Mouse (Mus musculus) right cerebral cortex, postnatal 10 days (tissue): ENCODE data around the gene Camk2d.

ENCODE experiments used
- DNase-seq, 2 experiments: peaks; one replicate each; pipeline ENCODE4 v3.0.0; 2021; ENCODE audit warnings: low spot score in 2 of 2

Gene Camk2d

GRCm38 (mm10) chr3:126810372-126811090, 214.4 kb downstream of the Camk2d start:
- no peak for DNase-seq

- no peak for DNase-seq
Observed at GRCm38 (mm10) chr3:126811646-126812045, 215.5 kb downstream of the Camk2d start.

GRCm38 (mm10) chr3:126822374-126822773, 226.3 kb downstream of the Camk2d start:
- no peak for DNase-seq

- no peak for DNase-seq
Observed at GRCm38 (mm10) chr3:126824930-126825329, 228.8 kb downstream of the Camk2d start.

GRCm38 (mm10) chr3:126826172-126826571, 230.1 kb downstream of the Camk2d start:
- DNase-seq: no peak

GRCm38 (mm10) chr3:126827900-126828299, 231.8 kb downstream of the Camk2d start:
- DNase-seq: no peak

GRCm38 (mm10) chr3:126829817-126830216, 233.7 kb downstream of the Camk2d start:
- no peak for DNase-seq

GRCm38 (mm10) chr3:126831418-126832138, 235.5 kb downstream of the Camk2d start:
- DNase-seq: no peak

GRCm38 (mm10) chr3:126834641-126835167, 238.6 kb downstream of the Camk2d start:
- no peak for DNase-seq

- no peak for DNase-seq
Observed at GRCm38 (mm10) chr3:126842780-126843179, 246.7 kb downstream of the Camk2d start.

- DNase-seq: no peak
Observed at GRCm38 (mm10) chr3:126844809-126845208, 248.7 kb downstream of the Camk2d start.

- no peak for DNase-seq
Observed at GRCm38 (mm10) chr3:126848081-126848480, 252.0 kb downstream of the Camk2d start.

GRCm38 (mm10) chr3:126860442-126860841, 264.3 kb downstream of the Camk2d start:
- DNase-seq: no peak

- no peak for DNase-seq
Observed at GRCm38 (mm10) chr3:126869561-126869960, 273.5 kb downstream of the Camk2d start.

- no peak for DNase-seq
Observed at GRCm38 (mm10) chr3:126870688-126871087, 274.6 kb downstream of the Camk2d start.

GRCm38 (mm10) chr3:126878233-126878632, 282.1 kb downstream of the Camk2d start:
- no peak for DNase-seq

GRCm38 (mm10) chr3:126886090-126886489, 290.0 kb downstream of the Camk2d start:
- no peak for DNase-seq

- DNase-seq: no peak
Observed at GRCm38 (mm10) chr3:126886644-126887043, 290.5 kb downstream of the Camk2d start.
